Mouse (Mus musculus) adrenal gland, adult 18-20 months (tissue): ENCODE data around the gene Robo4. TPM values are rescaled to one million over a fixed set of nuclear protein-coding genes. Genes with fewer than 3 reads are reported as not detected.

ENCODE experiments used
- DNase-seq, 2 experiments: peaks; one replicate each; pipeline ENCODE4 v3.0.0; 2021 to 2022; ENCODE audit warnings: low spot score in 2 of 2
- total RNA-seq, 2 experiments: library from RNA; stranded (reverse); gene quantifications; 1 replicate in 1 of 2; 2 replicates in 1 of 2; pipeline ENCODE4 v1.2.3; 2021

Robo4 gene
- total RNA-seq, 2 experiments from 2014 or later, result 18.3 to 18.5 TPM

GRCm38 (mm10) chr9:37400585-37400984, 1.1 kb upstream of the Robo4 start:
- DNase-seq, result no peak

GRCm38 (mm10) chr9:37402501-37402900, 804 bp downstream of the Robo4 start:
- DNase-seq, result no peak

GRCm38 (mm10) chr9:37403011-37403410, 1.3 kb downstream of the Robo4 start:
- DNase-seq, result no peak

GRCm38 (mm10) chr9:37406372-37406771, 4.7 kb downstream of the Robo4 start:
- no peak for DNase-seq

- DNase-seq, result peak in 1 of 2 experiments; percentile 19
These were observed 6.3 kb downstream of the Robo4 start for GRCm38 (mm10) chr9:37407850-37408502.

- DNase-seq, result no peak
These were observed 8.2 kb downstream of the Robo4 start for GRCm38 (mm10) chr9:37409698-37410445.

- DNase-seq, result peak in 1 of 2 experiments; percentile 1
These were observed 11.3 kb downstream of the Robo4 start for GRCm38 (mm10) chr9:37412989-37413388.

GRCm38 (mm10) chr9:37414666-37415065, 13.0 kb downstream of the Robo4 start:
- DNase-seq, result peak in 1 of 2 experiments; percentile 6

GRCm38 (mm10) chr9:37418791-37419190, 17.1 kb downstream of the Robo4 start:
- no peak for DNase-seq

- DNase-seq, result peak; percentile 74 to 79
These were observed 19.0 kb downstream of the Robo4 start for GRCm38 (mm10) chr9:37420676-37421075.

GRCm38 (mm10) chr9:37421239-37421638, 19.5 kb downstream of the Robo4 start:
- peak in 1 of 2 experiments; percentile 30 for DNase-seq

- no peak for DNase-seq
These were observed 27.6 kb downstream of the Robo4 start for GRCm38 (mm10) chr9:37429326-37429725.

- peak; percentile 84 to 86 for DNase-seq
These were observed 28.9 kb downstream of the Robo4 start for GRCm38 (mm10) chr9:37430582-37430981.

- no peak for DNase-seq
These were observed 30.4 kb downstream of the Robo4 start for GRCm38 (mm10) chr9:37432026-37432666.

- DNase-seq, result peak in 1 of 2 experiments; percentile 21
These were observed 31.2 kb downstream of the Robo4 start, which contains the start of gene Robo3 for GRCm38 (mm10) chr9:37432720-37433421. Robo3 (minus strand) TSS chr9:37433246.

- no peak for DNase-seq
These were observed 32.3 kb downstream of the Robo4 start for GRCm38 (mm10) chr9:37433823-37434560.

- DNase-seq, result no peak
These were observed 33.2 kb downstream of the Robo4 start for GRCm38 (mm10) chr9:37434932-37435331.

- no peak for DNase-seq
These were observed 33.9 kb downstream of the Robo4 start for GRCm38 (mm10) chr9:37435616-37436015.

GRCm38 (mm10) chr9:37437772-37438735, 36.4 kb downstream of the Robo4 start:
- no peak for DNase-seq
